Mouse (Mus musculus): ENCODE results near the gene Bpnt1. TPM values are rescaled to one million over a fixed set of nuclear protein-coding genes. Genes with fewer than 3 reads are reported as not detected.

The Bpnt1 gene
- total and polyA plus RNA-seq, 2 experiments from 2014 or later = 64.9 to 78.2 TPM

DNA sequence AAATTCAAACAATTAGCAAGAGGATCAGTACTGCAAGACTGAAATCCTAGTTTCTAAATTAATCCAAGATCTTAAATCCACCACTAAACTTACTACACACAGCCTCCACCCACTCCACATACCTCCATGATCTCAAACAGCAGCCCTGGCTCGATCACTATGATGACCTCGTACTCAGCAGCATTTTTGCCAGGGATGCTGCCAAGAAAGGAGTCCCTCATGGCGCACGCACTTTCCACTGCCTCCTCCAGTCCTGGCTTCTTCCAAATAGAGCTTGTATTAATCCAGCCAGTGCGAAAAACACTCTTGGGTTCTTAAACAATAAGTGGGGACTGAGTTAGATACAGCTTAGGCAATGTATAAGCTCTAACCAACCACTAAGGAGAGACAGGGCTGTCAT is 42.7 kb upstream of the Bpnt1 start:
- no peaks in the 10 kb centered on the region for H3K9me3 ChIP-seq (ENCODE audit: low read length)
- WGBS = 89% methylated on average over 5 of the region's 5 CpGs
- H3K27me3 ChIP-seq (ENCODE audit: insufficient read depth, low read length) = no peaks in the 10 kb centered on the region
- no peak overlapping the region for H3K4me2 ChIP-seq (ENCODE audit: low read depth, low read length, poor library complexity, severe bottlenecking)
- no peak overlapping the region for H3K4me3 ChIP-seq (ENCODE audit: low read depth, low read length)
- no peak for DNase-seq (ENCODE audit: low spot score)
- no peak overlapping the region for H3K27ac ChIP-seq (ENCODE audit: low read depth, low read length)
- ATAC-seq (ENCODE audit: low FRiP score) = no peak
- TF ChIP-seq CTCF (IDR thresholded peaks at IDR 0.05) = no peak
- H3K9ac ChIP-seq (replicated peaks; ENCODE audit: low read length, poor library complexity, severe bottlenecking) = no peak overlapping the region
- H3K36me3 ChIP-seq (ENCODE audit: insufficient read depth, low read length) = peaks cover 52% of the 10 kb centered on the region
- no peaks in the 10 kb centered on the region for H3K4me1 ChIP-seq (ENCODE audit: insufficient read depth, low read length)

DNA sequence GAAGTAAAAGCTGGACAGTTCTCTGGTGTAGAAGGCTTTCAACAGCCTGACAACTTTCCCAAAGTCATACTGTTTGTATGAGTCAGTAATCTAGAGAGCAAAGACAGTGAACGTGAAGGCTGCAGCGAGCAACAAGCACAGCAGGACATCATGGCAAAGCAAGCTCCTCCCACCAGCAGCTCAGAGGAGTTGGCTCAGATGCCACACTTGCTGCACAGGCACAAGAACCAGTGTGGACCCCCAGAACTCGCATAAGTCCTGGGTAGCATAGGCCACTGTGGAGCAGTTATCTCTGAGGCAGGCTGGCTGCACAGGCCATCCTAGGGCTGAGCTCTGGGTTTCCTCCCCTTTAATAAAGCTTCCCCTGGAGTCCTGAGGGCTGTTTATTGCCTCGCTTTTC is 40.6 kb upstream of the Bpnt1 start:
- H3K4me3 ChIP-seq (ENCODE audit: low read depth, low read length) = no peak overlapping the region
- no peak overlapping the region for H3K27ac ChIP-seq (ENCODE audit: low read depth, low read length)
- no peak overlapping the region for H3K4me2 ChIP-seq (ENCODE audit: low read depth, low read length, poor library complexity, severe bottlenecking)
- no peaks in the 10 kb centered on the region for H3K4me1 ChIP-seq (ENCODE audit: insufficient read depth, low read length)
- H3K36me3 ChIP-seq (ENCODE audit: insufficient read depth, low read length) = peaks cover 54% of the 10 kb centered on the region
- H3K9me3 ChIP-seq (ENCODE audit: low read length) = no peaks in the 10 kb centered on the region
- DNase-seq (ENCODE audit: low spot score) (no peak), ATAC-seq (ENCODE audit: low FRiP score) (no peak)
- 78% methylated on average over 4 of the region's 4 CpGs for WGBS
- H3K9ac ChIP-seq (replicated peaks; ENCODE audit: low read length, poor library complexity, severe bottlenecking) = no peak overlapping the region
- TF ChIP-seq CTCF (IDR thresholded peaks at IDR 0.05) = no peak
- H3K27me3 ChIP-seq (ENCODE audit: insufficient read depth, low read length) = no peaks in the 10 kb centered on the region

- ATAC-seq (ENCODE audit: low FRiP score) (no peak), DNase-seq (ENCODE audit: low spot score) (no peak)
- peaks cover 57% of the 10 kb centered on the region for H3K36me3 ChIP-seq (ENCODE audit: insufficient read depth, low read length)
- H3K27ac ChIP-seq (ENCODE audit: low read depth, low read length) = no peak overlapping the region
- TF ChIP-seq CTCF (IDR thresholded peaks at IDR 0.05) = no peak
- H3K4me1 ChIP-seq (ENCODE audit: insufficient read depth, low read length) = no peaks in the 10 kb centered on the region
- no peaks in the 10 kb centered on the region for H3K9me3 ChIP-seq (ENCODE audit: low read length)
- WGBS = 91% methylated on average over 10 of the region's 10 CpGs
- H3K4me2 ChIP-seq (ENCODE audit: low read depth, low read length, poor library complexity, severe bottlenecking) = no peak overlapping the region
- H3K27me3 ChIP-seq (ENCODE audit: insufficient read depth, low read length) = no peaks in the 10 kb centered on the region
- no peak overlapping the region for H3K4me3 ChIP-seq (ENCODE audit: low read depth, low read length)
- H3K9ac ChIP-seq (replicated peaks; ENCODE audit: low read length, poor library complexity, severe bottlenecking) = no peak overlapping the region
Measured at GRCm38 (mm10) chr1:185292646-185293360, 39.1 kb upstream of the Bpnt1 start.

DNA sequence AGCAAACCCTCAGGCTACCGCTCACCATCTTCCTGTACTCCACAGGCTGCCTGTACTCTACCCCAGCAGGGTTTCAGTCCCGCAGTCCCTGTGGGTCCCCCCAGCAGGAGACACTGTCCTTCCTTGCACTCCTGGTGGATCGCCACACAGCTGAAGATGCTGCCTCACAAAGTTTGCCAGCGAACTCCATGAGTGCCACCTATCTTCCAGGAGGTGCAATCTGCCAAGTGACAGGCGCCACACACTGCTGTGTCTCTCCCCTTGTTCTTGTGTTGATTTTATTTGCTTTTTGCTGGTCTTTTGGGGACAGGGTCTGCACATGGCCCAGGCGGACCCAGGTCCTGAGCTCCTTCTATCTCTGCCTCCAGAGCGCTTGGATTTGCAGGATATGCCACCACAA is 35.1 kb upstream of the Bpnt1 start:
- Histone ChIP-seq H3K4me2 (ENCODE audit: low read depth, low read length, poor library complexity, severe bottlenecking) (no peak overlapping the region), H3K4me3 (ENCODE audit: low read depth, low read length) (no peak overlapping the region), H3K9ac (replicated peaks; ENCODE audit: low read length, poor library complexity, severe bottlenecking) (no peak overlapping the region), H3K27ac (ENCODE audit: low read depth, low read length) (no peak overlapping the region), H3K27me3 (ENCODE audit: insufficient read depth, low read length) (no peaks in the 10 kb centered on the region), H3K36me3 (ENCODE audit: insufficient read depth, low read length) (peaks cover 54% of the 10 kb centered on the region), H3K9me3 (ENCODE audit: low read length) (no peaks in the 10 kb centered on the region), H3K4me1 (ENCODE audit: insufficient read depth, low read length) (no peaks in the 10 kb centered on the region)
- 95% methylated on average over 7 of the region's 7 CpGs for WGBS
- TF ChIP-seq CTCF (IDR thresholded peaks at IDR 0.05) = no peak
- DNase-seq (ENCODE audit: low spot score) (no peak), ATAC-seq (ENCODE audit: low FRiP score) (no peak)

- no peak overlapping the region for H3K27ac ChIP-seq (ENCODE audit: low read depth, low read length)
- no peak for TF ChIP-seq CTCF (IDR thresholded peaks at IDR 0.05)
Measured at GRCm38 (mm10) chr1:185298496-185298895, 33.5 kb upstream of the Bpnt1 start.

DNA sequence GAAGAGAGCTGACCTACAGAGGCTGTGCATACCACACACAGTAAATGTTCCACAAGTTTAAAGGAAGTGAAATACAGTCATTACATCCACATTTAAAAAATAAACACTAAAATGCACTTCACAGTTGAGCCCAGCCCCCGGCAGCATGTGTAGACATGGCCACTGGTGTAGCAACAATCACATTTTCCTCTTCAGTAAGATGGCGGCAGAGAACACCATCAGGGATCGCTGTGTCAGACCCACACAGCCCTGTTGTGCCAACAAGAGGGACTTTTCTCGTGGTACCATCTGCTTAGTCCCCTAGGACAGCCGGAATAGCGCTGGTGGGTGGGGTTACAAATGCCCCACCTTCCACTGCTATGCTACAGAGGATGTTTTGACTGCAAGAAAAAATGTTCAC is 29.1 kb upstream of the Bpnt1 start:
- no peak for TF ChIP-seq CTCF (IDR thresholded peaks at IDR 0.05)
- ATAC-seq (ENCODE audit: low FRiP score) (no peak), DNase-seq (ENCODE audit: low spot score) (no peak)
- Histone ChIP-seq H3K27me3 (ENCODE audit: insufficient read depth, low read length) (no peaks in the 10 kb centered on the region), H3K4me2 (ENCODE audit: low read depth, low read length, poor library complexity, severe bottlenecking) (no peak overlapping the region), H3K4me3 (ENCODE audit: low read depth, low read length) (no peak overlapping the region), H3K9ac (replicated peaks; ENCODE audit: low read length, poor library complexity, severe bottlenecking) (no peak overlapping the region), H3K27ac (ENCODE audit: low read depth, low read length) (no peak overlapping the region), H3K9me3 (ENCODE audit: low read length) (no peaks in the 10 kb centered on the region), H3K36me3 (ENCODE audit: insufficient read depth, low read length) (peaks cover 30% of the 10 kb centered on the region), H3K4me1 (ENCODE audit: insufficient read depth, low read length) (no peaks in the 10 kb centered on the region)
- WGBS = 95% methylated on average over 6 of the region's 6 CpGs

More at GRCm38 (mm10) chr1:185298496-185298895, 33.5 kb upstream of the Bpnt1 start:
- Histone ChIP-seq H3K4me2 (ENCODE audit: low read depth, low read length, poor library complexity, severe bottlenecking) (no peak overlapping the region), H3K4me1 (ENCODE audit: insufficient read depth, low read length) (no peaks in the 10 kb centered on the region), H3K4me3 (ENCODE audit: low read depth, low read length) (no peak overlapping the region), H3K9ac (replicated peaks; ENCODE audit: low read length, poor library complexity, severe bottlenecking) (no peak overlapping the region), H3K9me3 (ENCODE audit: low read length) (no peaks in the 10 kb centered on the region), H3K36me3 (ENCODE audit: insufficient read depth, low read length) (peaks cover 50% of the 10 kb centered on the region), H3K27me3 (ENCODE audit: insufficient read depth, low read length) (no peaks in the 10 kb centered on the region)
- WGBS = 94% methylated on average over 8 of the region's 8 CpGs
- ATAC-seq (ENCODE audit: low FRiP score) (no peak), DNase-seq (ENCODE audit: low spot score) (no peak)

Data from midbrain, postnatal 0 days (tissue).